Mouse (Mus musculus): ENCODE measurements around the gene Acer1. TPM values are rescaled to one million over a fixed set of nuclear protein-coding genes. Genes with fewer than 3 reads are reported as not detected.

The Acer1 gene
- total RNA-seq, 2 experiments from 2014 or later: 0.13 TPM; not detected in 1

DNA sequence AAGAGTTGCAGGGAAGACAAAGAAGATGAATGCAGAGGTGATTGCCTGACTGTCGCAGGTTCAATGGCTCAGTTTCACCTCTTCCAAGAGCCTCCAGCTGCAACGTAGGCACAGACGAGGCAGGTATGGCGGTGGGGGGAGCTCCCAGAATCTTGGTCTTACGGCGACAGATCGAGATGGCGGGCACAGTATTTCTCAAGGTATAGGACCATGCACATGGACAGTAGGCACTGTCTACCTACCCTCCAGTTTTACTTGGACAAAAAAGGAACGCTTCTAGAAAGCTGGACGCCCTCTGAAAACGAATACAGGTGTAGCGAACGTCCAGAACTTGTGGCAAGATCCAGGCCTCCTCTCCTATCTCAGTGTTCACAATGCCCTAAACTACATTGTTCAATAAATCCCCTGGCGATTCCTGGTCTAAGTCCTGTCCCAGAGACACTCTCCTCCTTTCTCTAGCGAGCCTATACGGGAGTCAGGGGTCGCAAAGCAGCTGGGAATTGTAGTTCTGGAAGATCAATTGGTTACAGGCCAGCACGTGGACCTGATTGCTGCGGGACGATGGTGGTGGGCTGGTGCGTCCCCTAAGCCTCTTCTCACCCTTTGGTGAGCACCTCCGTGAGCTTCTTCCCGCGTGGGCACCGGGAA, 7.7 kb upstream of the Acer1 start:
- DNase-seq (ENCODE audit: low spot score in 2 of 2): peak in 1 of 2 experiments; percentile 24

GRCm38 (mm10) chr17:56988921-56989430, 7.0 kb upstream of the Acer1 start:
- DNase-seq (ENCODE audit: low spot score in 2 of 2): peak in 1 of 2 experiments; percentile 18

DNA sequence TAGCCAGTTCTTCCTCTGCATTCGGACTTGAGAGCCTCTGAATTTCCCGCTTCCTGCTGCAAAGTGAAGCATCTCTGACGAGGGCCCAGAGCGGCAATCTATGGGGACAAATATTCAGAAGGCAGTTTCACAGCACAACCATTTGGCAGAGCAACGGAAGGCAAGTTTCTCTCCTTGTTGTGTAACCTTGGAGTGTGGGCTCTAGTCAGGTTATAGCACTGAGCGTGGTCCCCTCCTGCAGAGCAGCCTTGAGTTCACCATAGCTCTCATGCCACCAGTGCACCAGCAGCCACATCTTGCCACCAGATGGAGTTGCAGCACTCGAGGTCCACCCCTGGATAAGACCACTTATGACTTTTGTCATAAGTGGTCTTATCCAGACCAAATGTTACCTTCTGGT, 6.5 kb upstream of the Acer1 start:
- DNase-seq (ENCODE audit: low spot score in 2 of 2): peak in 1 of 2 experiments; percentile 15

- peak in 1 of 2 experiments; percentile 15 for DNase-seq (ENCODE audit: low spot score in 2 of 2)
Observed at GRCm38 (mm10) chr17:56986105-56986805, 4.3 kb upstream of the Acer1 start.

GRCm38 (mm10) chr17:56985656-56986055, 3.7 kb upstream of the Acer1 start:
- DNase-seq (ENCODE audit: low spot score in 2 of 2): peak in 1 of 2 experiments; percentile 10

- peak in 1 of 2 experiments; percentile 14 for DNase-seq (ENCODE audit: low spot score in 2 of 2)
Observed at GRCm38 (mm10) chr17:56984886-56985285, 3.0 kb upstream of the Acer1 start.

DNA sequence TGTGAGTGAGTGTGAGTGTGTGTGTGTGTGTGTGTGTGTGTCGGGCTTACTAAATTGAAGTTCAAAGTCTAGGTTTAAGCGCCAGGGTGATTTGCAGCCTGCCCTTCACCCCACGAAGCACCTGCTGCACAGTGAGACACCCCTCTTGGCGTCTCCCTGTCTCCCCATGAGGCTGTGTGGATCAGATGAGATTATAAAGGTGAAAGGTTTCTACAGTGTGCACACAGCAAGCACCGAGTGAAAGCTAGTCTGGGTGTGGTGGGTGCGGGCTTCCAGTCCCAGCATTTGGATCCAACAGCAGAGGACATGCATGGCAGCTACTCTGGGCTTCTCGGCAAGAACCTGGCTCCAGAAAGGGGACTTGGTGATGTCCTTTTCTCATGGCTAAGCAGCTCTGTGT, 877 bp downstream of the Acer1 start:
- DNase-seq (ENCODE audit: low spot score in 2 of 2): peak in 1 of 2 experiments; percentile 11

GRCm38 (mm10) chr17:56979524-56979923, 2.4 kb downstream of the Acer1 start:
- no peak for DNase-seq (ENCODE audit: low spot score in 2 of 2)

DNA sequence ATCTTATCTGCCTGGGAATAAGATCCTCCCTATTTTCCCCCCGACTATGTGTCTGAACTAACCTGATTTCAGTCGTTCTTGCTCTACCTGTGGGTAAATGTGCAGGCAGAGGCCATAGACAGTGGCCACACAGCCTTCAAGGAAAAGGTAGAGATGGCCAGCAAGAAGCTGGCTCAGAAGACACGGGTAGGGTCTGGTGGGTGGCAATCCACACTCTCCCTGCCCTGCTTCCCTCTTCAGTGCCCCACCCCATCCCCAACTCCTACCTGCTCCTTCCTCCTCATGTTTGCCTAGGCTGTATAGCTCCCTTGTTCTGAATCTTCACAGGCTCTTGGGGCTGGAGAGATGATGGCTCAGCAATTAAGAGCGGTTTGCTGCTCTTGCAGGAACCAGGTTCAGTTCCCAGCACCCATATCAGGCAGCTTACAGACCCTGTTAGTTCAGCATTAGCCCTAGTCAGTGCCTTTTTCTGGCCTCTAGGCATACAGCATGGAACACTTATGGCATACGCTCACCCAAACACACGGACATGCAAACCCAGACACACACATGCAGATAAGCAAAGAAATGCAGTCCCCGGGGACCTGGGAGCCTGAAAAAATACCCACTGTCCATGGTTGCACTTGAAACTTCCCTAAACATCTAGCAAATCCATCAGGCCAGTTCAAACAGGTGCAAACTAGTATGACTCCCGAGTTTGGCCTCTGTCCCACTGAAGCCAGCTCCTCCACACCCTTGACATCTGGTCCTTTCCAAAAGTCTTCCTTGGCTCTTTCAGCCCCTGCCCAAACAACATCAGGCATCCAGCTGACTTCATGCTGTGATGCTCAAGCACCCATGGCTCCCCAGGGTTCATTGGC, 5.2 kb downstream of the Acer1 start:
- DNase-seq (ENCODE audit: low spot score in 2 of 2): no peak

- DNase-seq (ENCODE audit: low spot score in 2 of 2): no peak
Observed at GRCm38 (mm10) chr17:56975391-56975790, 6.5 kb downstream of the Acer1 start.

GRCm38 (mm10) chr17:56974708-56975240, 7.2 kb downstream of the Acer1 start:
- no peak for DNase-seq (ENCODE audit: low spot score in 2 of 2)

GRCm38 (mm10) chr17:56973956-56974707, 7.8 kb downstream of the Acer1 start:
- DNase-seq (ENCODE audit: low spot score in 2 of 2): no peak

DNA sequence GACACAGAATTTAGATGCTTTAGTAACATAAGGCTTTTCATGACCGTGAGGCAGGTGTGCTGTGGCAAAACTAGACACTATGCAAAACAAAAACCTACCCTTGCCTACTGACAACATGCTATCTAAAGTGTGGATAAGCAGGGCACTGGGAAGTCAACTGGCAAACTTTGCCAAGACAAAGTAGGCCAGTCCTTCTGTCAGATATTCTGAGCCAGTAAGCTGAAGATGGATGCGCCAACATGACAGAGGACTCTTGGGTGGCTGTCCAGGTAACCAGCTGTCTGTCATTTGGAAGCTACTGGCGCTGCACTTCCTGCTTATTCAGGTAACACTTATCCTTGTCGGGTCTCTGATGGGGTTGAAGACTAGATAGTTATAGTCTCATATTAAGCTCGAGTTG, 11.8 kb downstream of the Acer1 start:
- no peak for DNase-seq (ENCODE audit: low spot score in 2 of 2)

DNA sequence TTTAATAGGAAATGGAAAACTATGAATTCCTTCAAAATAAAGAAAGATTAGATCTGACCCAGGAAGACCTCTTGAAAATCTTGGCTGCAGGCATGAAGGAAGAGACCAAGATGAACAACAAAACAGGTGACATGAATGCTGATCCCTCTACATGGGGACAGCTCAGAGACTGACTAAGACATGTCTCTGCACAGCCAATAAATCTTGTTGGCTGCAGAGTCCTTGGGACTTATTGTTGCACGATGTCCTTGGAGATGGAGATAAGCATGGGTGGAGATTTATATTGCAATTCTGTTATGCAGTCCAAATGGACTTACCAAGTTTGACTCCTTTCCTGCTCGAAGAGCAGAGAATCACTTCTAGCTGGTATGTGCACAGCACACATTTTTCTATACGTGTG, 12.6 kb downstream of the Acer1 start:
- no peak for DNase-seq (ENCODE audit: low spot score in 2 of 2)

GRCm38 (mm10) chr17:56963646-56964045, 18.3 kb downstream of the Acer1 start:
- no peak for DNase-seq (ENCODE audit: low spot score in 2 of 2)

DNA sequence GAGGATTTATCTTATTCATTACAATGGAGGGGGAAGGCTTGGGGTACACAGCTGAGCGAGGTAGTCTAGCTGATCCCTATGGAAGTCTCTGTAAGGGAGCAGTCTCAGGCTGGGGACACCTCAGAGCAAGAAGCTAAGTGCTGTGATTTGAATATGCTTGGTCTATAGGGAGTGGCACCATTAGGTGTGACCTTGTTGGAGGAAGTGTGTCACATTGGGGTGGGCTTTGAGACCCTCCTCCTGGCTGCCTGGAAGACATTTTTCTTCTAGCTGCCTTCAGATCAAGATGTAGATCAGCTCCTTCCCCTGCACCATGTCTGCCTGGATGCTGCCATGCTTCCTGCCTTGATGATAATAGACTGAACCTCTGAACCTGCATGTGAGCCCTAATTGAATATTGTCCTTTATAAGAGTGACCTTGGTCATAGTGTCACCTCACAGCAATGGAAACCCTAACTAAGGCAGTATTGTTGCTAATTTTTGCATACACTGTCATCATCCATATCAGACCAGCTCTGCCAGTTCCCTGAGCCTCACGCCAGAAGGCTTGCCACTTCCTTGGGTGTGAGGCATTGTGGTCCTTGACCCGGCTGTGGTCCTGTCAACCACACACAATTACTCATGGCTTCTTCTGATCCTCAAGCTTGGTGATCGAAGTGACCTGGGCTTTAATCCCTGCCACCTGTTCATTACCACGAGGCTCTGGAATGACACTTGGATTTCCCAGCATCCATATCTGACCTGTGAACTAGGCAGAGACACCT, 19.1 kb downstream of the Acer1 start:
- DNase-seq (ENCODE audit: low spot score in 2 of 2): peak in 1 of 2 experiments; percentile 24

DNA sequence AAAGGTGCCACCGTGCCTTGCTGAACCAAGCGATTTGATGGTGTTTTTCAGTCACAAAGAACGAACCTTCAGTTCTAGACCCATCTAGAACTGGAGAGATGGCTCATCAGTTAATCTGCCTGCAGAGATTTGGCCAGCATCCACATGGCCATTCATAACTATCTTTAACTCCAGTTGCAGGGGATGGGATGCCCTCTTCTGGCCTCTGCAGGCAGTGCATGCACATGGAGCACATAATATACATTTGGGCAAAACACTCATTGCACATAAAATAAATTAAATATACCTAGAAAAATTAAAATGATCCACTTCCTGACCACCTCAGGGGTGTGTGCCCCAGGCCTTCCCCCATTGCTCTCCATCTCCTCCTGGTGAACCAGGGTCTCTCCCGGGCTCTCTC, 20.0 kb downstream of the Acer1 start:
- DNase-seq (ENCODE audit: low spot score in 2 of 2): no peak

DNA sequence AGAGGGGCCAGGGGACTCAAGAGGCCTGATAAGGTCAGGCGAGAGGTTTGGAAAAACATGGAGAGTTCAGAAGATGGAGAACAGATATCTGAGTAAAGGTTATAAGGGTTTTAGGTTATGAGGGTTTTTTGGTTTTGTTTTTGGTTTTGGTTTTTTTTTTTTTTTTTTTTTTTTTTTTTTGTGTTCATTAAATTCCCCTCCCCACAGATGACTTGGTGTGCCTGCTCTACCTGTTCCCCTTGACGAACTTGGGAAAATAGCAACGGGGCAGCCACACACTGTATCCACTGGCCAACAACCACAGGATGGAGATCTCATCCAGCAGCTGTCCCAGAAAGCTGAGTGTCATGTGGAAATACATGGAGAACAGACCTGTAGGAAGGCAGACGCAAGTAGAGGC, 23.3 kb downstream of the Acer1 start:
- no peak for DNase-seq (ENCODE audit: low spot score in 2 of 2)

- no peak for DNase-seq (ENCODE audit: low spot score in 2 of 2)
Observed at GRCm38 (mm10) chr17:56957763-56958429, 24.0 kb downstream of the Acer1 start.
